Mouse (Mus musculus) kidney, adult 11 months (tissue): ENCODE data around the gene Ccdc30.
"Not testable (repeated sequence)": the region's sequence is repeated elsewhere in the genome, so short reads cannot be mapped to it uniquely, and the experiment has no call there.

Experiments used
- DNase-seq: peaks from one replicate; pipeline ENCODE4 v3.0.0; 2022

The Ccdc30 gene

GRCm38 (mm10) chr4:119300761-119301160 is 114.6 kb downstream of the Ccdc30 start:
- no peak for DNase-seq

GRCm38 (mm10) chr4:119297361-119297760 is 118.0 kb downstream of the Ccdc30 start:
- DNase-seq: no peak

- no peak for DNase-seq
These were observed 120.2 kb downstream of the Ccdc30 start for GRCm38 (mm10) chr4:119295134-119295453.

GRCm38 (mm10) chr4:119294415-119295133 is 120.7 kb downstream of the Ccdc30 start, which contains the start of gene Ybx1:
Gene Ybx1 (minus strand): TSS chr4:119294604.
- DNase-seq: peak; percentile 99

- no peak for DNase-seq
These were observed 121.6 kb downstream of the Ccdc30 start for GRCm38 (mm10) chr4:119293574-119294258.

- peak; percentile 47 for DNase-seq
These were observed 122.3 kb downstream of the Ccdc30 start for GRCm38 (mm10) chr4:119292771-119293573.

DNA sequence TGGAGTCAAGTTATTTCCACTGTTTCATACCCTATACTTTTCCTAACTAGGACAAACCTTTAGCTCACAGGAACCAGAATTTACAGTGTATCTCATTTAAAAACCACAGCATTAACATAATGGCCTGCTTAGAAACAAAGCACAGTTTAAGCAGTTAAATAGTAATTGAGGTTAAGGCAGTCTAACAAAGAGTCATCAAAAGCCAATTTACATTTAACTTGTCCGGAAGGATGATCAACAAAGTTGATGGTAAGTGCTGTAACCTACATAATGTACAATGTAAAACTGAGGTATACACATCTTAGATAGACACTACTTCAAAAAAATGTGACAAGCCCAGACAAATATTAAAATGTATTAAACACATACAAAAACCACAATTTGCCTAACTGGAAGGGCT is 123.4 kb downstream of the Ccdc30 start:
- no peak for DNase-seq

- no peak for DNase-seq
These were observed 130.0 kb downstream of the Ccdc30 start for GRCm38 (mm10) chr4:119285336-119285735.

- no peak for DNase-seq
These were observed 130.5 kb downstream of the Ccdc30 start for GRCm38 (mm10) chr4:119284861-119285260.

DNA sequence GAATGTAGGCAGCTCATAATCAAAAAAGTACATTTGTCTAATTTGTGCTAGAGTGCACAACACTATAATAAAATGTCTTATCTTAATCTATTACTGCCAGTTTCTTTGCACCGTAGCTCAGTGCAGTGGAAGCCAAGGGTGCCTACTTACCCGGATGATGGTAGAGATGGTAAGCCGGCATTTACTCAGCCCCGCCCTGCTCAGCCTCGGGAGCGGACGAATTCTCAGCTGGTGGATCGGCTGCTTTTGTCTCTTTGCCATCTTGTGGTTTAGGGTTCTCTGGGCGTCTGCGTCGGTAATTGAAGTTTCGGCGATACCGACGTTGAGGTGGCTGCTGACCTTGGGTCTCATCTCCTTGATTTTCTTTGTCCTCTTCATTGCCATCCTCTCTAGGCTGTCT is 136.5 kb downstream of the Ccdc30 start:
- not testable (repeated sequence) for DNase-seq

GRCm38 (mm10) chr4:119275726-119276125 is 139.6 kb downstream of the Ccdc30 start:
- DNase-seq: no peak

- DNase-seq: no peak
These were observed 140.1 kb downstream of the Ccdc30 start for GRCm38 (mm10) chr4:119275226-119275625.

GRCm38 (mm10) chr4:119274627-119275026 is 140.7 kb downstream of the Ccdc30 start:
- no peak for DNase-seq
